Mouse (Mus musculus) heart, embryonic 12.5 days (tissue): ENCODE measurements around the gene Svip. TPM values are rescaled to one million over a fixed set of nuclear protein-coding genes. Genes with fewer than 3 reads are reported as not detected.
A peak's percentile ranks its signal among the peaks of the same experiment; 100 is the strongest.

ENCODE experiments used
- ATAC-seq: fragments of 200-750 bp; cut with Nextera tagmentation; 2 replicates; pipeline ENCODE4 v1.8.0; 2017; ENCODE audit warnings: moderate TSS enrichment, moderate library complexity; ENCODE audit not compliant: insufficient number of reproducible peaks, low FRiP score
- H3K27ac ChIP-seq: fragments of 300-500 bp; sonication (generic); 2 replicates; pipeline ENCODE4 v1.5.1; 2016; ENCODE audit warnings: mild to moderate bottlenecking, moderate library complexity; ENCODE audit not compliant: poor library complexity, severe bottlenecking
- H3K27me3 ChIP-seq: fragments of 300-500 bp; sonication (generic); replicated peaks from 2 replicates; pipeline ENCODE4 v1.6.1; 2016; ENCODE audit warnings: mild to moderate bottlenecking, moderate library complexity
- H3K36me3 ChIP-seq: fragments of 300-500 bp; sonication (generic); 2 replicates; pipeline ENCODE4 v1.6.1; 2016; ENCODE audit warnings: mild to moderate bottlenecking, moderate library complexity
- H3K4me1 ChIP-seq: fragments of 300-500 bp; sonication (generic); replicated peaks from 2 replicates; pipeline ENCODE4 v1.6.1; 2016; ENCODE audit warnings: mild to moderate bottlenecking
- H3K4me2 ChIP-seq: fragments of 300-500 bp; sonication (generic); 2 replicates; pipeline ENCODE4 v1.6.1; 2016; ENCODE audit warnings: mild to moderate bottlenecking, moderate library complexity
- H3K4me3 ChIP-seq: fragments of 300-500 bp; sonication (generic); 2 replicates; pipeline ENCODE4 v1.5.1; 2016; ENCODE audit warnings: mild to moderate bottlenecking
- H3K9ac ChIP-seq: fragments of 300-500 bp; sonication (generic); 2 replicates; pipeline ENCODE4 v1.6.1; 2016; ENCODE audit warnings: mild to moderate bottlenecking, moderate library complexity
- H3K9me3 ChIP-seq: fragments of 300-500 bp; sonication (generic); replicated peaks from 2 replicates; pipeline ENCODE4 v1.6.1; 2016; ENCODE audit warnings: mild to moderate bottlenecking, moderate library complexity
- WGBS: fragments of 180-500 bp; shearing (Covaris S2); methylation state at CpG from one replicate; pipeline ENCODE4 v1.1.7; 2016; 5-methylcytosine and 5-hydroxymethylcytosine counted together
- polyA plus RNA-seq: library from polyadenylated mRNA; unstranded; fragments of >200 nt; fragmentation: Nextera tagmentation; extraction: Ambion mirVana; gene quantifications from 2 replicates; pipeline ENCODE4 v1.2.1, GENCODE M21; 2016

Svip gene
- polyA plus RNA-seq = 12.0 and 14.0 TPM in 2 replicates

DNA sequence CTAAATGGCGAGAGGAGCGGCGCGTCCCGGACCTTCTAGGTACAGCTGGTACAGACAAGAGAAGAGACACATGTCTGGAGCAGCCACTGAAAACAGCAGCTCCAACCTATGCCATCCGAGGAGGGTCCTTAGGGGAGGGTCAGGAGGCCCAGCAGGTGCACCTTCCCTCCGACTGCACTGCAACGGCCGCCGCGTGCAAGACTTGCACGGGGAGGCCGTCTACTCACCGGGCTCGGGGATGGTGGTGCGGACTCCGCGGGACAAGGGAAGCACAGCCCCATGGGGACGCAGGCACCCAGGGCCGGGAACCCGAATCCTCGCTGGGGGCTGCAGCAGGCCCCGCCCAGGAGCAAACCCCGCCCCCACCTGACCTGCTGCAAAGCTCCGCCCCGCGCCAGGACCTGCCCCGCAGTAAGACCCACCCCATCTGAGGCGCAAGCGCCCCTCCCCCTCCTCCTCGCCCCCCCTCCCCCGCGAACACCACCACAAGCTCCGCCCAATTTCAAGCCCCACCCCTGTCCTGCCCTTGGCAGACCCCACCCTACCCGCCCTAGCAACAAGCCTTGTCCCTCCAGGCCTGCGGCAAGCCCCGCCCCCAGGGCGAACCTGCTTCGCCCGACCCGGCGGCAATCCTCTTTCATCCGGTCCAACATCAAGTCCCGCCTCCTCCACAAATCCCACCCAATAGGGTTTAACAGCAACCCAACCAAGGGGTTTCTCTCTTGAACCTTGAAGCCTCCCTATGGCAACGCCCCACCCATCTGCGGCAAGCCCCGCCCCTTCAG is at the start of gene Svip:
Svip (minus strand) TSS at position 508 of the 785 bp plus-strand sequence.
- Histone ChIP-seq H3K4me3 (peak within 1 kb of the TSS; percentile 72), H3K27me3 (0 out of 2 replicates have a peak, but pooled peaks cover 3% of the 10 kb centered on the region), H3K4me2 (peak within 1 kb of the TSS; percentile 76), H3K36me3 (no peaks in the 10 kb centered on the region), H3K27ac (0 out of 2 replicates have a peak within 1 kb of the TSS, but pooled peaks have one; percentile 47), H3K9me3 (no peaks in the 10 kb centered on the region), H3K9ac (peak within 1 kb of the TSS; percentile 72), H3K4me1 (no peaks in the 10 kb centered on the region)
- ATAC-seq = peak; percentile 95
- under 1% methylated on average over 40 of the region's 47 CpGs for WGBS

DNA sequence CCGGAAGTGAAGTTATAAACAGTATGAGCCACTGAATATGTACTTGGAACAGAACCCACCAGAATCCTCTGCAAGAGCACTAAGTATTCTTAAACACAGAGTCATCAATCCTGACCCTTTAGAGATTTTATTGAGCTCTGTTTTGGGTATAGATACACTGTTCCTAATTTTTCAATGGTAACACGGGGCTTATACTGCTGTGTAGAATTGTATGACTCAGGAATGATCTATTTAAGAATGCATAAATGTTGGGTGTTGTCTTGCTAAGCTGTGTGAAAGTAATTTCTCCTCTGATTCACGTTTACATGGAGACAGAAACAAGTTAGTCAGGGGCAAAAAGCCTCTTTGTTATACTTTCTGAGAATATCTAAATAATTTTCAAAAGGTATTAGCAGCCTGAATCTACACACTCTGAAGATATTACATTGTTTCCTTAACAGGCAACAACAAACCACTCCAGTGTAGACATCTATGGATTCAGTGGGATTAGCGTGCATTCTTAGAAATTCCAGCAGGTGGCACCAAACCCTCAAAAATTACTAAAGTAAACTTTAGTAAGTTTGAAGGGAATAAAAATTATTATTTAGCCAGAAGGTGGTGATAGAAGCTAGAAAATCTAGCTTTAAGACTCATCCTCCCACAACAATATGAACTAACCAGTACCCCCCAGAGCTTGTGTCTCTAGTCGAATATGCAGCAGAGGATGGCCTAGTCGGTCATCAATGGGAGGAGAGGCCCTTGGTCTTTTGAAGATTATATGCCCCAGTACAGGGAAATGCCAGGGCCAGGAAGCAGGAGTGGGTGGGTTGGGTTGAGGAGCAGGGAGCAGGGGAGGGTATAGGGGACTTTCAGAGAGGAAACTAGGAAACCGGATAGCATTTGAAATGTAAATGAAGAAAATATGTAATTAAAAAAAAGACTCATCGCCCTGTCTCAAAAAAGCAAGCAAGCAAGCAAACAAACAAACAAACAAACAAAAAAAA is 32.1 kb upstream of the Svip start:
- H3K36me3 ChIP-seq = no peaks in the 10 kb centered on the region

DNA sequence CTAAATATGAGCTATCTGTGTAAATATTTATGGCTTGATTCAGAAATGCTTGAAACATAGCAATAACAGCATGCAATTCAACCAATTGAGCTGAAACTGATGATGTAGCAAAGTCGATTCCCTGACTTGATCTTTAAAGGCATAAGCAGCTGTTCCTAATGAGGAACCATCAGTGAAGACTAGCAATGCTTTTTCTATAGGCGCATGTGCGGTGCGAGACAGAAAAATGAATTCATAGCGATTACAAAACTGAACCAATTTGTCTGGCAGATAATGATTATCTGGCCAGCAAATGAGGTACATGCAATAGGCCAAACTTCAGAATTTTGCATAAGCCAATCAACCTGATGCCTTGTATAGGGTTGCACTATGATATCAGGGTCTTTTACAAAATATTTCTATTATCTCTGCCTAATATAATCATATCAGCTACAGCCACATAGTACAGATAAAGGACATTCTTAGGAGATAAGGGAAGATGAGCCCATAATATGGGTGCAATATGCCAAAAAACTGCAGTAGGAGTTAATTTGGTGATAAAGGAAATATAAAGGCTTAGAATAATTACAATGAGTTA is 18.3 kb upstream of the Svip start:
- no peak for ATAC-seq
- Histone ChIP-seq H3K36me3 (no peaks in the 10 kb centered on the region), H3K4me3 (no peak overlapping the region), H3K9ac (no peak overlapping the region), H3K9me3 (no peaks in the 10 kb centered on the region), H3K27ac (no peak overlapping the region), H3K27me3 (no peaks in the 10 kb centered on the region), H3K4me1 (no peaks in the 10 kb centered on the region), H3K4me2 (no peak overlapping the region)
- 85% methylated on average over 5 of the region's 5 CpGs for WGBS

More for the DNA sequence above, 32.1 kb upstream of the Svip start:
- H3K9ac ChIP-seq = no peak overlapping the region
- WGBS = 46% methylated on average over 8 of the region's 8 CpGs
- H3K4me2 ChIP-seq = no peak overlapping the region
- no peaks in the 10 kb centered on the region for H3K9me3 ChIP-seq
- no peak for ATAC-seq
- H3K4me1 ChIP-seq = no peaks in the 10 kb centered on the region
- H3K4me3 ChIP-seq = no peak overlapping the region
- H3K27me3 ChIP-seq = no peaks in the 10 kb centered on the region
- no peak overlapping the region for H3K27ac ChIP-seq

DNA sequence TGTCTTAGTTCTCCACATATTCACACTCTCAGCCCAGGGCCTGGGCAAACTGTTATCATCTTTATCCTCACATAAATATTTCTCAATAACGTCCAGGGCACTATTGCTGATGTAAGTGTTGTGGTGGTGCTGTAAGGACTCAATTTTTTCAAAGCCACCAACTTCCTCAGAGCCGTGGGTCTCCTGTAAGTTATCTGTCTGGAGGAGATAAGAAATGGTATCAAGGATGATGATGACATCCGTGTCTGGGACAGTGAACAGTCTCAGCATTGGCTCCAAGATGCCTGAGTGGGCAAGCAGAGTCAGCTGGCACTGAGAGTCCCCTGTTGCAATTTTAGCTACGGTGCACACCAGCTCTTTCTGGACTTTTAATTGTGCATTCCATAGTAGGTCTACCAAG is 16.2 kb upstream of the Svip start:
- H3K4me2 ChIP-seq = no peak overlapping the region
- no peaks in the 10 kb centered on the region for H3K27me3 ChIP-seq
- H3K27ac ChIP-seq = no peak overlapping the region
- 45% methylated on average over 4 of the region's 4 CpGs for WGBS
- H3K9ac ChIP-seq = no peak overlapping the region
- H3K4me1 ChIP-seq = no peaks in the 10 kb centered on the region
- no peak overlapping the region for H3K4me3 ChIP-seq
- no peaks in the 10 kb centered on the region for H3K36me3 ChIP-seq
- ATAC-seq = no peak
- no peaks in the 10 kb centered on the region for H3K9me3 ChIP-seq

DNA sequence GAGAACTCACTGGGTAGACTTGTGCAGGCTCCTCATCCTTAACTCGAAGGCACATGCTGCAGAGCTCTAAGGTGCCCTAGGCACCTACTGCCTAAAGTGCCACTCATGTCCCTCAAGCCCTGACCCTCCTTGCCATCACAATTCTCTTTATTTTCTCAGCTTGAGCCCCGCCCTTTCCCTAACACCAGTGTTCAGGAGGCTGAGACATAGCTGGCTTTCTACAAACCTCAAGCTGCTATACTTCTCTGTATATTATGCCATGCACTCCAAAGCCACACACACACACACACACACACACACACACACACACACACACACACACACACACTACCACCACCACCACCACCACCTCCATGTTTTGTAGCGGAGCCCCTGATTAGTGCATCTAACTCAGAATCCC is 9.8 kb upstream of the Svip start, which contains the start of gene 1700015G11Rik:
1700015G11Rik (minus strand) TSS at position 101 of the 400 bp plus-strand sequence.
- H3K4me2 ChIP-seq = no peak within 1 kb of the TSS
- no peak within 1 kb of the TSS for H3K9ac ChIP-seq
- H3K9me3 ChIP-seq = no peaks in the 10 kb centered on the region
- 83% methylated on average over 3 of the region's 3 CpGs for WGBS
- no peaks in the 10 kb centered on the region for H3K4me1 ChIP-seq
- H3K36me3 ChIP-seq = no peaks in the 10 kb centered on the region
- ATAC-seq = no peak
- no peaks in the 10 kb centered on the region for H3K27me3 ChIP-seq
- H3K27ac ChIP-seq = no peak within 1 kb of the TSS
- H3K4me3 ChIP-seq = no peak within 1 kb of the TSS

DNA sequence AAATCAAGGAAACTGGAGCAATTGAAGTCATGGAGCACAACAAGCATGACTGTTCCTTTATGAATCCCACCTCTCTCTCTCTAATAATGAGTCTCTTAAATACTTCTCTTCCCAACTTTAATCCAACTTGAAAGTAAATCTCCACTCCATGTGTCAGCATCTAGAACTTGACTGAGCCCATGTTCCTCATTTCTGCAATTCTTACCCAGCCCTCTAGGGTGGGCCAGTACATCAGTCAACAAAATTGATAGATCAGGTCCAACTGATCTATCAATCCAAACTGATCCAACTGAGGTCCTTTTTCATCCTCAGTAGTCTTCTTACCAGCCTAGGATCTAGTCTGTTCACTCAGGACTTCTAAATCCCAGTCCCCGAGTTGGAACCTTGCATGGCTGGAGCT is 9.4 kb upstream of the Svip start:
- WGBS = 74% methylated on average over 1 of the region's 1 CpGs
- no peaks in the 10 kb centered on the region for H3K4me1 ChIP-seq
- H3K36me3 ChIP-seq = no peaks in the 10 kb centered on the region
- no peak for ATAC-seq
- no peaks in the 10 kb centered on the region for H3K27me3 ChIP-seq
- no peaks in the 10 kb centered on the region for H3K9me3 ChIP-seq
- H3K27ac ChIP-seq = no peak overlapping the region
- H3K4me2 ChIP-seq = no peak overlapping the region
- H3K4me3 ChIP-seq = no peak overlapping the region
- no peak overlapping the region for H3K9ac ChIP-seq

DNA sequence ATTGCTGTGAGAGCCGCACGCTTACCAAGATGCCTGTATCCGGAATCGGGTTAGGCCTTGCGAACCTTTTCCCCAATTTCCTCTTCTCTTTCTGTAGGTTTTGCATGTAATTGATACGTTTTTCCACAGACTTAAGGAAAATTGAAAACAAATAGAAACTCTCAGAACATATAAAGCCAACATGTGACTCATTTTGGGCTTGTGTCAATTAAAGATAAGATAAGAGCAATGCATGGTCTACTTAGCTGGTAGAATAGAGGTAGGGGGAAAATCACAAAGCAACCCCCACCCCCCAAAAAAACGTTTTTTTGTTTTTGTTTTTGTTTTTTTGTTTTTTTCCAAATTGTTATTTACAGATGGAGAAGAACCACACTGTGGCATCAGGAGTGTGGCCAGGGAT is 7.6 kb upstream of the Svip start:
- WGBS = 73% methylated on average over 7 of the region's 7 CpGs

DNA sequence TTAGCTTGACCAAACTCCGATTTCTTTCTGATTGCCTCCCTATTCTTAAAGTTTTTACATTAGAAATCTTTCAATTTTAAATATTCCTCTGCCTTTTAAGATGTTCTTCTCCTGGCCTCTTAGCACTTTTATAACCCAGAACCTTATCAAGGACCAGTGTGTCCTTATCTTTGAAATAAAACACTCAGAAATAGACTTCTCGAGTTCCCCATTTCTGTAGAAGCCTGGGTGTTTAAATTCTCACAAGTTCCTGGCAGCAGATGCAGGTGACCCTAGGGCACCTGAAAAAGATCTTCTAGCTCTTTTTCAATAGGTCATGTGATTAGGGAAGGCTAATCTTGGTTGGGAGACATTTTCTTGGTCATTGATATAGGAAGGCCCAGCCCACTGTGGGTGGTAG is 1.3 kb upstream of the Svip start:
- H3K9ac ChIP-seq = no peak overlapping the region
- no peaks in the 10 kb centered on the region for H3K9me3 ChIP-seq
- no peak overlapping the region for H3K4me2 ChIP-seq
- 0 out of 2 replicates have a peak, but pooled peaks cover 3% of the 10 kb centered on the region for H3K27me3 ChIP-seq
- H3K4me3 ChIP-seq = no peak overlapping the region
- no peaks in the 10 kb centered on the region for H3K4me1 ChIP-seq
- ATAC-seq = no peak
- no peaks in the 10 kb centered on the region for H3K36me3 ChIP-seq
- WGBS = 65% methylated on average over 2 of the region's 2 CpGs
- no peak overlapping the region for H3K27ac ChIP-seq

More for the DNA sequence above, 7.6 kb upstream of the Svip start:
- Histone ChIP-seq H3K4me1 (no peaks in the 10 kb centered on the region), H3K36me3 (no peaks in the 10 kb centered on the region), H3K27me3 (no peaks in the 10 kb centered on the region), H3K9ac (no peak overlapping the region), H3K4me3 (no peak overlapping the region), H3K27ac (no peak overlapping the region), H3K9me3 (no peaks in the 10 kb centered on the region), H3K4me2 (no peak overlapping the region)
- no peak for ATAC-seq

DNA sequence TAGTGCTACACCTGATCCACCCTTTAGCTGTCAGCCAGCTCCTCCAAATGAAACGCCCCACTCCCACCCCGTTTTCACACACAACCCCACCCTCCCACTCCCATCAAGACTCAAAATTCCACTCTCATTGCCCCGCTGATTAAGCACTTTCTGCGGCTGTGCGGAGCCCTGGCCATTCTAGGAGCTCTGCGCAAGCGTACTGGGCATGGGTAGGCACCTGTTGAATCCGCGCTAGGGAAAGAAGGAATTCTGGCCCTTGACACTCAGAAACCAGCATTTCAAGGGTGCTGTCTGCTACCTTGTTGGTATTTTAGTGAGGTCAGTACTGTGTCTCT is 445 bp upstream of the Svip start:
- 0 out of 2 replicates have a peak, but pooled peaks cover 3% of the 10 kb centered on the region for H3K27me3 ChIP-seq
- H3K36me3 ChIP-seq = no peaks in the 10 kb centered on the region
- no peaks in the 10 kb centered on the region for H3K4me1 ChIP-seq
- H3K27ac ChIP-seq = 0 out of 2 replicates have a peak overlapping the region, but pooled peaks have one; percentile 47
- peak overlapping the region; percentile 72 for H3K4me3 ChIP-seq
- H3K9me3 ChIP-seq = no peaks in the 10 kb centered on the region
- ATAC-seq = no peak
- WGBS = 0% methylated on average over 9 of the region's 9 CpGs
- peak overlapping the region; percentile 76 for H3K4me2 ChIP-seq
- peak overlapping the region; percentile 52 for H3K9ac ChIP-seq

DNA sequence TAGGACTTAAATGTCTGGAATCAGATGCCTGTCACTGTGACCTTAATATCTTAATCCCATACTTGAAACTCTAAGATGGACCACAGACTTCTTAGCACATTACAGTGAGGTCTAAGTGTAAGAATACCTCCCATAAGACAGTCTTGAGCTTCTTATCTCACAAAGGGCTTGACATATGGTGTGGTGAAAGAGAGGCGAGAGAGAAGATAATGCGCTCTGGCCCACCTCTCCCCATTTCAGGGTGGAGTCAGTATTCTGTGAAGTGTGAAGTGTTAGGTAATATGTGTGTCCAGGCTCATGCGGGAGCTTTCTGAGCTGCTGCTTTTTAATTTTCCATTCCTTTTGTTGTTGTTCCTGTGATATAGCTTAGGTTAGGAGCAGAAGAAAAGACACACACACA is 14.8 kb downstream of the Svip start:
- H3K9ac ChIP-seq = no peak overlapping the region
- H3K4me3 ChIP-seq = no peak overlapping the region
- 0 out of 2 replicates have a peak, but pooled peaks cover 10% of the 10 kb centered on the region for H3K4me1 ChIP-seq
- no peaks in the 10 kb centered on the region for H3K27me3 ChIP-seq
- ATAC-seq = peak; percentile 81
- no peak overlapping the region for H3K27ac ChIP-seq
- H3K4me2 ChIP-seq = no peak overlapping the region
- no peaks in the 10 kb centered on the region for H3K9me3 ChIP-seq
- 42% methylated on average over 3 of the region's 3 CpGs for WGBS
- no peaks in the 10 kb centered on the region for H3K36me3 ChIP-seq

DNA sequence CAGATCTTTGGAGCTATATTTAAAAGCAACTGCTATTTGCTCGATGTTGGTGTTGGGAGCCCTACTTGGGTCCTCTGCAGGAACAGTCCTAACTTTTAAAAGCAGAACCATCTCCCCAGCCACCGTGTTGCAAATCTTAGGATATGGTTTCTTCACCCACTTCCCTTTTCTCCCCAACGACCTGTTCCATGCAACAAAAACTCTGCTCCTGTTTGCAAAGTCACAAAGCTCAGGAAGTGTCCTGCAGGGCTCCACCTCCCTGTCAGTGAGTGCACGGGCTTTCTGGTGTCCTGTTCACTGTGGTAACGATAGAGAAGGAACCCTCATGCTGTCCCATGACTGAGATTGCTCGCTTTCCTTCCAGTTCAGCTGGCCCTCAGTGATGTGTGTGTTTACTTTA is 18.9 kb downstream of the Svip start:
- Histone ChIP-seq H3K36me3 (no peaks in the 10 kb centered on the region), H3K4me2 (no peak overlapping the region), H3K4me3 (no peak overlapping the region), H3K27ac (no peak overlapping the region), H3K4me1 (peaks cover 22% of the 10 kb centered on the region), H3K9me3 (no peaks in the 10 kb centered on the region), H3K9ac (no peak overlapping the region), H3K27me3 (peaks cover 4% of the 10 kb centered on the region; the same call in 1 of the 2 replicates)
- WGBS = 58% methylated on average over 6 of the region's 6 CpGs
- ATAC-seq = no peak
